Mouse (Mus musculus): ENCODE measurements around the gene Otop3.
"Not testable (repeated sequence)": the region's sequence is repeated elsewhere in the genome, so short reads cannot be mapped to it uniquely, and the experiment has no call there.

Otop3 gene

DNA sequence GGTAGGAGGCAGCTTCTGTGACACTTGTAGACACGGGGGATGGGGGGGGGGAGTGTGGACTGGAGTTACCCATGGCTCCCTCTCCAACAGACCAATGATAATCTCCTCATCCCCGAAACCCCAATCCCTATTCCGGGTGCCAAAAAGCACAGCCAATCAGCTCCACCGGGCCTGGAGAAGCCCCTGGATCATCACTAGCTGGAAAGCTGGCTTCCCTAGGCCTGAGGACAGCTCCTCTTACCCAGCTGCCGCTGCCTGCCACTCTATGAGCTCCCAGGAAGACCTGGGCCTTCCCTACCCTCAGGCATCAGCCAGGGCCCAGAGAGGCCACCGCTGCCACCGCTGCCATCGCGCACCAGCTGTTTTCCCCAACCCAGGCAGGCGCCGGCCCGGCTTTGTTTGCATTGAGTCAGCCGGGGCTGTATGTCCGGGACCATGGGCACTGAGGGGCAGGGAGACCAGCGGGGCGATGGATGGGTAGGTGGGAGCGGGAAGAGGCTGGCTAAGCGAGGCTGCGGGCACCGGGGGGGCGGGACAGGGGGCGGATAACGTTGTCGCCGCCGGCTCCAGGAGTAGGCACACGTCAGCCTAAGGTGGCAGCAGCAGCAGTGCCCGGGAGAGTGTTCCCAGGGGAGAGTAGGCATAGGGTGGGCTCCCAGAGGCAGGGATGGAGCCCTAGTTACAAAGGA lies 32.3 kb downstream of the Otop3 start:
- DNase-seq (ENCODE audit: low spot score), result no peak

DNA sequence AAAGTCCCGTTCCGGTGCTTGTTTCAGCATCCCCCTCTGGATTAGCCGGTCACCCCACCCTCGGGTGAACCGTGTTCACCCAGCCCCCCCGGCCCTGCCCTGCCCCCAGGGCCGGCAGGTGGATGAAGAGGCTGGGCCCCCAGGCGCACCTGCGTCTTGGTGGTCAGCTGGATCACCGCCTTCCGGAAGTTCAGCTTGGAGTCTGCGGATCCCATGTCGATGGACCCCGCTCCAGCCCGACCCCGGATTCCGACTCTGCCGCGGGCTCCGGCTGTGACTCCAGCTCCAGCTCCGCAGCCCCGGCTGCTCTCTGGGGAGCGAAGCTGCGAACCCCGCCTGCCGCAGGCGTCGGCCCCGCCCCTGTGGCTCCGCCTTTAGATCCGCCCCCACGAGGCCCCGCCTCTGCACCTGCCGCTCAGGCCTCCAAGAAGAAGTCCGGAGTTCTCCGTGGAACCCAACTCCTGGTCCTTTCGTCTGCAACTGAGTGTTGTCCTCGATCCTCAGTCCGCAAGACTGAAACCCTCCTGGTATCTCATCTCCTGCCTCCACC lies 32.9 kb downstream of the Otop3 start, which contains the start of gene Hid1:
Gene Hid1, minus strand, starts transcription at position 362 of the 550 bp plus-strand sequence.
- peak; percentile 53 for DNase-seq (ENCODE audit: low spot score)

GRCm38 (mm10) chr11:115370368-115370767 lies 35.8 kb downstream of the Otop3 start:
- DNase-seq (ENCODE audit: low spot score), result no peak

DNA sequence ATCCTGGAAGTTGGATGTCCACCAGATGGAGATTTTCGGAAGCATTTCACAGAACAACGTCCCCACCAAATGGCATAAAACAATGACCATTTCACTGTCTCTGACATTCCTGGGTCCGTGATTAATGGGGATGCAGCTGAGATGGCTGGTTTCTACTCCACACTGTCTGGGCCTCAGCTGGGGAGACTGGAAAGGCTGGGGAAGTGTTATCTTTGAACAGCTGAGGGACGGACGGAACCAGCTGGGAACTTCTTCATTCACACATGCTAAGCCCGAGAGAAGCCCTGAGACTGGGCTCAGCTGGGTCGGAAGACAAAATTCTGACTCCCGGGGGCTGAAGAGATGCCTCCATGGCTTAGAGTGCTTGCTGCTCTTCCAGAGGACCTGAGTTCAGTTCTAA lies 36.8 kb downstream of the Otop3 start:
- DNase-seq (ENCODE audit: low spot score), result no peak

DNA sequence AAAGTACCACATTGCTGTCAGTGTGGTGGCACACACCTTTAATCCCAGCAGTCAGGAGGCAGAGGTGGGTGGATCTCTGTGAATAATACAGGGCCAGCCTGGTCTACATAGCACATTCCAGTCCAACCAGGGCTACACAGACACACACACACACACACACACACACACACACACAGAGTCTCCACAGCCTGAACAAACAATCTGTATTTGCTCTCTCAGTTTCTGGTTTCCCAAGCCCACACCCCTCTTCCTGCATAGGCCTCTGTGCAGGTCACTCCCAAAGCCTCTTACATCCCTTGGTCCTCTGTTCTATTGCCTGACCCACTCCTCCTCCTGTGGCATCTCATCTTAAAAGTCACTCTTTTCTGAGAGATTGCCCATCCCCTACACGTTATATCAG lies 37.5 kb downstream of the Otop3 start:
- DNase-seq (ENCODE audit: low spot score), result no peak

GRCm38 (mm10) chr11:115372737-115373136 lies 38.2 kb downstream of the Otop3 start:
- no peak for DNase-seq (ENCODE audit: low spot score)

DNA sequence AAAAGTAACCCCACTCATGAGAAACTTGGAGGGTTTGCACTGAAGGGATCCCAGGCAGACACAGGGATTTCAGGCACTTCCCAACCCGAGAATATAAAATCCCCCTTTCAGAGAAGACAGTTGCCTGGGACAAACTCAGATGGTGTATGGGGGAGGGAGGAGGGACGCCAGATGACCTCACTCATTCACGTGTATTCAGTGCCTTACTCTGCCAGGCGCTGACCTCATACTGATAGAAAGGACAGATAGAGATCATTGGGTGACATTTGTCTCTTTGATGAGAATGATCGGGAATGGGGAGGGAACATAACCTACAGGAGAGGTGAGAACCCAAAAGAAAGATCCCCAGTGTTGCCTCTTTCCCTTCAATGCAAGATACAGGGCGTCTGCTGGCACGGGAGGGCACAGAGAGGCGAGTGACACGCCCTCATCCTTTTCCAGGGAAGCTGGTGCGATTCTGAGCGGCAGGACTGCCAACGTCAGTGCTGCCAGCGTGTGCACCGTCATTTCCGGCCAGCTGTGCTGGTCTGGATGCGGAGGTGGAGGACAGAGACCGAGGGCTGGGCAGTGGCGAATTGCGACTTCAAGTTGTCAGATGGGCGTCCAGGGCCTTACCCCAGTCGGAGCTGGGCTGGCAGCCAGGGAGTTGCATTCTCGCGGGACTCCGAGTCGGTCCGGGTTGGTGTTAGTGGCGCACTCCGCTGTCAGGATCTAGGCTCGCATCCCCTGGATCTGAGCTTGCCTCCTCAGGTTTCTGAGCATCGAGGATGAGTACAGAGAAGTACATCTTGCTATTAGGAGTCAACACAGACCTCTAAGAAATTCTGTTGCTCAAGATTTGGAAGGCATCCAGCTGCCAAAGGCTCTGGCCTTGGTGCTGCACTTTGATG lies 39.5 kb downstream of the Otop3 start:
- DNase-seq (ENCODE audit: low spot score), result no peak

- DNase-seq (ENCODE audit: low spot score), result no peak
Observed at GRCm38 (mm10) chr11:115374695-115375425, 40.3 kb downstream of the Otop3 start.

DNA sequence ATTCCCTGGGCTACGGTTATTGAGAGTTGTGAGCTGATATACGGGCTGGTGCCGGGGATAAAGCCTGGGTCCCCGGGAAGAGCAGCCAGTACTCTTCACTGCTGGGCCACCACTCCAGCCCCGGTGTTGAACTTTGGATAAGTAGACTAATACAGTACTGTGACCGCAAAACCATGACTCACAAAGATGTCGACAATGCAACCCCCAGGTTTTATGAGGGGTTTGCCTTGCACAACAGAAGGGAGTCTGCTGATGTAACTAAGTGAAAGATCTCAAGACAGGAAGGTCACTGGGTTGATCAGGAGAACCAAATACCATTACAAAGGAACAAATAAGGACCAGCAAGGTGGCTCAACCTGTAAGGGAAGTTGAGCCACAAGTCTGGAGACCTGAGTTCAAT lies 42.2 kb downstream of the Otop3 start:
- DNase-seq (ENCODE audit: low spot score), result no peak

DNA sequence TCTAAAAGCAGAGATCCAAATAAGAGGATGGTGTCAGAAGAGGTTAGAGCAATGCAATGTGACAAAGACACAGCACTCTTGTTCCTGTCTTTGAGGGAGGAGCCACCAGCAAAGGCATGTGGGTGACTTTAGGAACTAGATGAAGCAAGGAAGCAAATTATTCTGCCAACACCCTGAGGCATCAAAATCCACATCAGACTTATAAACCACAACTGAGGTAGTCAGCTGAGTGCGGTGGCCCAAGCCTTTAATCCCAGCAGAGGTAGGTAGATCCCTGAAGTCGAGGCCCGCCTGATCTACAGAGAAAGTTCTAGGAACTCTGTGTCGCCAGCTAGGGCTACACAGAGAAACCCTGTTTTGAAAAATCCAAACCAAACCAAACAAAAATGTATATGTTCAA lies 42.7 kb downstream of the Otop3 start:
- DNase-seq (ENCODE audit: low spot score), result no peak

GRCm38 (mm10) chr11:115377854-115378253 lies 43.3 kb downstream of the Otop3 start:
- no peak for DNase-seq (ENCODE audit: low spot score)

DNA sequence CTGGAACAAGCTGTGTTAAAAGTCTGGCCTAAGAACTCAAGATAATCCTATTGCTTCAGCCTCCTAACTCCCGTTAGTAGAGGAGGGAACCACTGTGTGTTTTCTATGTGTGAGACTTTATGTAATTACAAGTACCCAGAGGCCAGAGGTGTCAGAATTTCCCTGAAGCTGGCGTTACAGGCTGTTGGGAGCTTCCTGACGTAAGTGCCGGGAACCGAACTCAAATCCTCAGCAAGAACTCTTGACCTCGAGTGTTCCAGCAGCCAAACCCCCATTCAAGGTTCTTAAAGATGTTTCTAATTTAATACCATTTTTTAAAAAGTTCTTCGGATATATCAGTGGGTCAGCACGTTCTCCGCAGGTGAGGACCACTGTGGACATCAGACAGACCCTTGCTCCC lies 46.7 kb downstream of the Otop3 start:
- no peak for DNase-seq (ENCODE audit: low spot score)

DNA sequence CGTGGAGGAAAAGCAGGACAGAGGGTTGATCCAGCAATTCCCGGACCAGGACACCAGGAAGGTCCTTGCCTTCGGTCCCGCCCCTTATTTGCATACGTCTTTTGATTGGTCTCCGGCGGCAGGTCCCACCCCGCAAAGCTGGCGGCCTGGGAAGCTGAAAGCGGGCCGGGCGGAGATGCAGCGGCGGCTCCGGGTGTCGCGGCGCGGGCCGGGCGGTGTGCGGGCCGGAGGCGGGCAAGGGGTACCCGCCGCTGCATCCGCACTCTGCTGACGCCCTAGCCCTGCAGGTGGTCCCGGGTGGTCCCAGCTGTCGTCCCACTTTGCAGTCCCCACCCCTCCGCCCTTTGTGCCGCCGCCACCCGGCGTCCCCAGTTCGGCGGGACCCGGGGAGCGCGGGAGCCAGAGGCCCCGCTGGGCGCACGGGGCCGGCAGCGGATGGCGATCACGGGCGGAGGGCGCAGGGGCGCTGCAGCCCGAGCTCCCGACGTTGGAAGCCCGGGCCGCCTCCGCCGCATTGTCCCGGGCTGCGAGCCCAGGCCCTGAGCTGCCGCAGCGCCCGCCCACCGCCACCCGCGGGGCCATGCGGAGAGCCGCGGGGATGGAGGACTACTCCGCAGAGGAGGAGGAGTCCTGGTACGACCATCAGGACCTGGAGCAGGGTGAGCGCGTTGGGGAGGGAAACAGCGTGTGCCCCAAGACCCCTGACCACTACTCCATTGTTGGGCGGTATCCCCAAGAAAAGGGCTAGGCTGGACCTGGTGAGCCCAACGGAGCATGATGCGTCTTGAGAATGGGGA lies 47.4 kb downstream of the Otop3 start, which contains the start of gene Cdr2l:
Gene Cdr2l, plus strand, starts transcription at position 174 of the 797 bp plus-strand sequence.
- no peak for DNase-seq (ENCODE audit: low spot score)

- no peak for DNase-seq (ENCODE audit: low spot score)
Observed at GRCm38 (mm10) chr11:115382891-115383290, 48.4 kb downstream of the Otop3 start.

DNA sequence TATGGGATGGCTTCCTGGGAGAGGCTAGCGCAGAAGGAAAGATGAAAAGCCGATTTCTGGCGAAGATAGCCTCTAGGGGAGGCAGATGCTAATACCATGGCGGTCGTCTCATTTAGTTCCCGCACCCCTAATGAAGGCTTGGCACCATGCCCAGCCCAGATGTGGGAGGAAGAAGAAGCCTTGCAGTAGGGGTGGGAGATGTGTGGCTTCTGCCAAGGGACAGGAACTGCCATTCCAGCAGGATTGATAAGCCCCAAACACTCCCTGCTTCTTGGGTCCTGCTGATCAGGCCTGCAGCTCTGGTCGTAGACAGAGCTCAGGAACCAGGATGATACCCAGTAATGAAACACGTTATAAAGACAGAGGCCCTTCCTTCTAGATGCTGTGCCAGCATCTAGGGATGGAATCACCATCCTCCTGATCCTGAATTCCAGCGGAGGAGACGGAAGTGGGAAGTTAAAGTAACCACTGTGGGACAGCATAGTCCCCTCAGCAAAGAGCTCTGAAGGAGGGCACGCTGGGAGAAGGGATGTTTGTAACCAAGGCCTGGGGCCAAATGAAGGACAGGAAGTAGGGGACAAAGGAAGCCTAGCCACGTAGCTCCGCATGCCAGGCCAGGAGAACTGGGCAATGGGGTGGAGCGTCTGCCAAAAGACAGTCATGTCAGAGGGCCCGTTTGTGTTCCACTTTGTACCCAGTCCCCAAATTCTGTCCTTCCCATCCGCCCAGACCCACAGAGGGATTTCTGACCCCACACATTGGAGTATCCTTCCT lies 49.4 kb downstream of the Otop3 start:
- DNase-seq (ENCODE audit: low spot score), result no peak

DNA sequence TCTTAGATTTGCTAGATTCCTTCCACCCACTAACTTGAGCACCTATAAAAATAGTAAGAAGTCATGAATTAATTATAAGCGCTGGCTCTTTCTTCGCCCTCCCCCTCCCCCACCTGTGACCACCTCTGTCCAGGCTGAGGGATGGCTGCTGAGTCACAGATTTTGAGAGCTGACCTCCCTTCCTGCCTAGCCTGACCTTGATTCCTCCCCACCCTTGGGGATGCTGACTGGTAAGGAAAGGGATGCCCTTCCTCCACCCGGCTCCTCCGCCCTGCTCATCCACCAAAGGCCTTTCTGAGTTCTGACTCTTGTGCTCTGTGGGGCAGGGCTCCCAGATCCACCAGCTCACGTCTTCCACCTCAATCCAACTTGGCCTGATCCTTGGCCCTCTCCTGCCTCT lies 50.1 kb downstream of the Otop3 start:
- DNase-seq (ENCODE audit: low spot score), result no peak

DNA sequence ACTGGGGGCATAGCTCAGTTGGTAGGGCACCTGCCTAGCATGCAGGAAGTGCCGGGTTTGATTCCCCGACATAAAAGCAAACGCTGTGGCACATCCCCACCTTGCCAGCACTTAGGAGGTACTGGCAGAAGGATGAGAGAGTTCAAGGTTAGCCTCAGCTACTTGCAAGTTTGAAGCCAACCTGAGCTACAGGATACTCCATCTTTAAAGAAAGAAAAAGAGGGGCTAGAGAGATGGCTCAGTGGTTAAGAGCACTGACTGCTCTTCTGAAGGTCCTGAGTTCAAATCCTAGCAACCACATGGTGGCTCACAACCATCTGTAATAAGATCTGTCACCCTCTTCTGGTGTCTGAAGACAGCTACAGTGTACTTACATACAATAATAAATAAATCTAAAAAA lies 52.3 kb downstream of the Otop3 start:
- DNase-seq (ENCODE audit: low spot score), result not testable (repeated sequence)

DNA sequence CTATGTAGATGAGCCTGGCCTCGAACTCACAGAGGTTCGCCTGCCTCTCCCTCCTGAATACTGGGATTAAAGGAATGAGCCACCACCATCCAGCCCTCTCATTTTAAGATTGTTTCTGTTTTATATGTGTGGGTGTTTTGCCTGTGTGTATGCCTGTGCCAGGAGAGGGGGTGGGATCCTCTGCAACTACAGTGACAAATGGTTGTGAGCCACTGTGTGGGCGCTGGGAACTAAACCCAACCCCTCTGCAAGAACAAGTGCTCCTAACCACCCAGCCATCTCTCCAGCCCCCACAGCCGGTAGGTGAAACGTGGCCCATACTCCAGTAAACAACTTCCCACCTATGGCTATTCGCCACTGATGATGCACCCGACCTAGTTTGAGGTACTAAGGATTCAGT lies 56.8 kb downstream of the Otop3 start:
- DNase-seq (ENCODE audit: low spot score), result no peak

- no peak for DNase-seq (ENCODE audit: low spot score)
Observed at GRCm38 (mm10) chr11:115393721-115394325, 59.3 kb downstream of the Otop3 start.

All from c-Kit-positive CD71-positive TER-119-positive erythroid progenitor cells, embryonic 14.5 days (primary cell).